Mouse (Mus musculus) limb, embryonic 11.5 days (tissue): ENCODE measurements around the gene Lclat1. TPM values are rescaled to one million over a fixed set of nuclear protein-coding genes. Genes with fewer than 3 reads are reported as not detected.

Experiments
- ATAC-seq: fragments of 200-750 bp; cut with Nextera tagmentation; 2 replicates; pipeline ENCODE4 v1.8.0; 2017; ENCODE audit warnings: low read depth; ENCODE audit not compliant: insufficient number of reproducible peaks, low FRiP score, low TSS enrichment
- DNase-seq: peaks from one replicate; pipeline ENCODE4 v3.0.0-alpha.2; 2015; ENCODE audit warnings: low spot score
- H3K27ac ChIP-seq: fragments of 300-500 bp; sonication (generic); replicated peaks from 2 replicates; pipeline ENCODE4 v1.5.1; 2014; ENCODE audit warnings: low read depth, mild to moderate bottlenecking, low read length
- H3K27me3 ChIP-seq: fragments of 300-500 bp; sonication (generic); 2 replicates; pipeline ENCODE4 v1.6.1; 2014; ENCODE audit warnings: mild to moderate bottlenecking, low read length, mixed read lengths; ENCODE audit not compliant: control insufficient read depth, insufficient read depth
- H3K36me3 ChIP-seq: fragments of 300-500 bp; sonication (generic); 2 replicates; pipeline ENCODE4 v1.6.1; 2014; ENCODE audit warnings: mild to moderate bottlenecking, low read length, moderate library complexity, mixed read lengths; ENCODE audit not compliant: control insufficient read depth, insufficient read depth
- H3K4me1 ChIP-seq: fragments of 300-500 bp; sonication (generic); 2 replicates; pipeline ENCODE4 v1.6.1; 2014; ENCODE audit warnings: low read length, mixed read lengths; ENCODE audit not compliant: control insufficient read depth, insufficient read depth
- H3K4me2 ChIP-seq: fragments of 300-500 bp; sonication (generic); 2 replicates; pipeline ENCODE4 v1.6.1; 2014; ENCODE audit warnings: low read depth, mild to moderate bottlenecking, moderate library complexity; ENCODE audit not compliant: severe bottlenecking
- H3K4me3 ChIP-seq: fragments of 300-500 bp; sonication (generic); 2 replicates; pipeline ENCODE4 v1.5.1; 2014; ENCODE audit warnings: low read depth, low read length
- H3K9ac ChIP-seq: fragments of 300-500 bp; sonication (generic); 2 replicates; pipeline ENCODE4 v1.6.1; 2014; ENCODE audit warnings: mild to moderate bottlenecking, low read length
- H3K9me3 ChIP-seq: fragments of 300-500 bp; sonication (generic); 2 replicates; pipeline ENCODE4 v1.6.1; 2016; ENCODE audit warnings: low read length; ENCODE audit not compliant: control insufficient read depth
- WGBS: fragments of 180-500 bp; shearing (Covaris S2); extraction: QIAGEN DNeasy Blood & Tissue Kit; methylation state at CpG from one replicate; pipeline ENCODE4 v1.1.7; 2014; 5-methylcytosine and 5-hydroxymethylcytosine counted together
- polyA plus RNA-seq: library from polyadenylated mRNA; unstranded; fragments of >200 nt; fragmentation: Nextera tagmentation; extraction: Ambion mirVana; gene quantifications from 2 replicates; pipeline ENCODE4 v1.2.1, GENCODE M21; 2014

Gene Lclat1
- polyA plus RNA-seq, 1 experiment from 2014 or later: 18.5 TPM

DNA sequence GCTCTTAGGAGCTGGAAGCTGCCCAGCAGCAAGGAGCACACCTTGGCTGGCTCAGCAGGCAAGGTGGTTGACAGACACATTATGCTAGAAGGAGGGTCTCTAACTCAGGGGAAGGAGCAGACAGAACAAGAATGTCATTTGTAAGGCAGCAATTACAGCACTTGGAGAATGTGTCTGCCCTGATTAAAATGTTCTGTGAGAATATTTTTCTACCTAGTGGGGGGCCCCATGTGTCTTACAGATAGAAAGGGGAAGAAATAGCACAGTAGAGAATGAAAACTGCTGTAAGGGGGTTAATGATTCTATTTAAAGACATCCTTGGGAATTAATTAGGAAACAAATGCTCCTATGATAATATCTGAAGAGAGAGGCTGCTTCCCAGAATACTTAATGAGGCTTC is 117.7 kb downstream of the Lclat1 start:
- Histone ChIP-seq H3K9me3 (no peaks in the 10 kb centered on the region), H3K27ac (no peak overlapping the region)

GRCm38 (mm10) chr17:73225996-73226395 is 118.2 kb downstream of the Lclat1 start:
- Histone ChIP-seq H3K27ac (no peak overlapping the region), H3K4me1 (peaks cover 8% of the 10 kb centered on the region; the same call in 1 of the 2 replicates), H3K9ac (no peak overlapping the region), H3K9me3 (no peaks in the 10 kb centered on the region), H3K4me3 (no peak overlapping the region), H3K36me3 (no peaks in the 10 kb centered on the region), H3K4me2 (no peak overlapping the region), H3K27me3 (no peaks in the 10 kb centered on the region)
- no peak for ATAC-seq
- no peak for DNase-seq
- 38% methylated on average over 5 of the region's 5 CpGs for WGBS

More for the DNA sequence above, 117.7 kb downstream of the Lclat1 start:
- Histone ChIP-seq H3K4me2 (no peak overlapping the region), H3K36me3 (no peaks in the 10 kb centered on the region), H3K27me3 (no peaks in the 10 kb centered on the region), H3K4me3 (no peak overlapping the region), H3K9ac (no peak overlapping the region), H3K4me1 (peaks cover 8% of the 10 kb centered on the region; the same call in 1 of the 2 replicates)
- no peak for ATAC-seq
- DNase-seq: no peak

DNA sequence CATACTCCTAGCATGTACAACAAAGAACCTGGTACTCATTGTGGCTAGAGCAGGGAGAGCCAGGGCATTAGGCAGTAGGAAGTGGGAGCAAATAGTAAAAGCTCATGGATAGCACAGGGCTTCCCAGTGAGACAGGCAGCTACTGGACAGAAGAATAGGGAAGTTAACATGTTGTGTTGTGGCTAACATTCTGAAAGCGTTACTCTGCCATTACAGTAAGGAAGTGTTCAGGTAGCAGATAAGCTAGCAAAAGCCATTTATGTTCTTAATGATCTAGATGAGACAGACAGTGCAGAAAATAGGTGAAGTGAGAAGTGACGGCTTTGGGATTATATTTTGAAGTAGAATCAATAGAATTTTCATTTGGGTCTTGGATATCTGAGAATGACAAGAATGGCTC is 118.8 kb downstream of the Lclat1 start:
- no peak overlapping the region for H3K27ac ChIP-seq
- H3K9me3 ChIP-seq: no peaks in the 10 kb centered on the region
- H3K4me2 ChIP-seq: no peak overlapping the region
- ATAC-seq (no peak), DNase-seq (no peak)
- no peaks in the 10 kb centered on the region for H3K36me3 ChIP-seq
- no peaks in the 10 kb centered on the region for H3K27me3 ChIP-seq
- H3K4me1 ChIP-seq: peaks cover 8% of the 10 kb centered on the region; the same call in 1 of the 2 replicates
- H3K4me3 ChIP-seq: no peak overlapping the region
- WGBS: 86% methylated on average over 2 of the region's 2 CpGs
- no peak overlapping the region for H3K9ac ChIP-seq

DNA sequence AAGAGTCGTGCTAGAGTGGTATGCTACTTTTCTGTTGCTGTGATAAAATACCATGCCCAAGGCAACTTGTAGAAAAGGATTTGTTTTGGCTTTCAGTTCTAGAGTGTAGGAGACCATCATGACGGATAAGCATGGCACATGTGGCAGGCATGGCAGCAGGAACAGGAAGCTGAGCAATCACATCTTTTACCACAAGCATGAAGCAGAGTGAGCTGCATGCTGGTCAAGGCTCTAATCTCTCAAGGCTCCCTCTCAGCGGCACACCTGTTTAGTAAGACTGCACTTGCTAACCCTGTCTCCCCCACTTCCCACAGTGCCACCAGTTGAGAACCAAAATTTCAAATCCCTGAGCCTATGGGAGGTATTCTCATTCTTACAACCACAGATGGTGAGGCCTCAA is 119.6 kb downstream of the Lclat1 start:
- Histone ChIP-seq H3K9ac (no peak overlapping the region), H3K4me3 (no peak overlapping the region), H3K27ac (no peak overlapping the region), H3K4me2 (no peak overlapping the region), H3K36me3 (no peaks in the 10 kb centered on the region), H3K27me3 (no peaks in the 10 kb centered on the region), H3K4me1 (peaks cover 8% of the 10 kb centered on the region; the same call in 1 of the 2 replicates), H3K9me3 (no peaks in the 10 kb centered on the region)
- WGBS: 92% methylated on average over 3 of the region's 3 CpGs
- ATAC-seq (no peak), DNase-seq (no peak)

GRCm38 (mm10) chr17:73229445-73230155 is 121.8 kb downstream of the Lclat1 start:
- H3K36me3 ChIP-seq: no peaks in the 10 kb centered on the region
- H3K4me2 ChIP-seq: no peak overlapping the region
- no peak overlapping the region for H3K27ac ChIP-seq
- peaks cover 8% of the 10 kb centered on the region; the same call in 1 of the 2 replicates for H3K4me1 ChIP-seq
- no peak overlapping the region for H3K9ac ChIP-seq
- WGBS: 82% methylated on average over 11 of the region's 11 CpGs
- H3K4me3 ChIP-seq: no peak overlapping the region
- ATAC-seq (no peak), DNase-seq (no peak)
- no peaks in the 10 kb centered on the region for H3K27me3 ChIP-seq
- no peaks in the 10 kb centered on the region for H3K9me3 ChIP-seq

DNA sequence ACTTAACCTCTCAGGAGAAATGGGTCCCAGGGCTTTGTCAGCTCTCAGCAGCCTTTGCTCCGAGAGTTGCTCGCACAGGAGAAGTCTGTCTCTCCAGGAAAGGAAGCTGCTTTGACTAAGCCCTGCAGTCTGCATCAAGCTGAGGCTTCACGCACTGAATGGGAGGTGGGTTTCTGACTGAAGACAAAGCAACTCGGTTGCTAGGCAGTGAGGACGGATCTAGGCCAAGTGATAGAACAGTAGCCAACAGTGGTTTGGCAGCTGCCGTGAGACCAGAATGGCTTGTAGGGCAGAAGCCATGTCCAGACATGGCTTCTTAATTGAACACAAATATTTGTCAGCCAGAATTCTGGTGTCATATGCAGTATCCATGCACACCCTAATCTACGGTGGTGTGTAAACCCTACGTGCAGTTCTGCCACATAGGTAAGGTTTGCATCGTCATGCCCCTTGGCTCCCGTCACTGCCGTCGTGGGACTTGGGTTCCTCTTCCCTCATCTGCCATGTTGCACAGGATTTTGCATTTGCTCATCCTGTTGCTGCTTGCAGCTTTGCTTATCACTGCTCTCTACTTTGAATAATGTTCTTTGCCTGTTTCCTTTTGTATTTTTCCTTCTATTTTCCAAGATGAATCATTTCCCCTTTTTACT is 122.7 kb downstream of the Lclat1 start:
- 91% methylated on average over 12 of the region's 12 CpGs for WGBS
- H3K27ac ChIP-seq: no peak overlapping the region
- ATAC-seq: no peak
- peaks cover 5% of the 10 kb centered on the region; the same call in 1 of the 2 replicates for H3K4me1 ChIP-seq
- no peak overlapping the region for H3K9ac ChIP-seq
- no peaks in the 10 kb centered on the region for H3K9me3 ChIP-seq
- no peak overlapping the region for H3K4me3 ChIP-seq
- H3K36me3 ChIP-seq: no peaks in the 10 kb centered on the region
- no peaks in the 10 kb centered on the region for H3K27me3 ChIP-seq
- DNase-seq: no peak
- no peak overlapping the region for H3K4me2 ChIP-seq

GRCm38 (mm10) chr17:73231337-73231736 is 123.6 kb downstream of the Lclat1 start:
- ATAC-seq (no peak), DNase-seq (no peak)
- no peaks in the 10 kb centered on the region; the same call in 1 of the 2 replicates for H3K4me1 ChIP-seq
- WGBS: 96% methylated on average over 1 of the region's 1 CpGs
- no peak overlapping the region for H3K4me2 ChIP-seq
- H3K36me3 ChIP-seq: no peaks in the 10 kb centered on the region
- no peaks in the 10 kb centered on the region for H3K9me3 ChIP-seq
- H3K9ac ChIP-seq: no peak overlapping the region
- no peaks in the 10 kb centered on the region for H3K27me3 ChIP-seq
- H3K4me3 ChIP-seq: no peak overlapping the region
- no peak overlapping the region for H3K27ac ChIP-seq

GRCm38 (mm10) chr17:73232593-73232992 is 124.8 kb downstream of the Lclat1 start:
- H3K27ac ChIP-seq: no peak overlapping the region
- no peak overlapping the region for H3K4me2 ChIP-seq
- no peaks in the 10 kb centered on the region for H3K4me1 ChIP-seq
- 90% methylated on average over 2 of the region's 2 CpGs for WGBS
- no peaks in the 10 kb centered on the region for H3K36me3 ChIP-seq
- no peak for DNase-seq
- no peaks in the 10 kb centered on the region for H3K9me3 ChIP-seq
- H3K4me3 ChIP-seq: no peak overlapping the region
- no peak for ATAC-seq
- no peak overlapping the region for H3K9ac ChIP-seq
- H3K27me3 ChIP-seq: no peaks in the 10 kb centered on the region
